Mouse (Mus musculus) 3T3-L1 (cell line): ENCODE results near the gene Robo1.

Experiments
- DNase-seq: peaks from one replicate; pipeline ENCODE4 v3.0.0-alpha.2; 2015; ENCODE audit warnings: low read depth, low spot score

Gene Robo1

GRCm38 (mm10) chr16:72735588-72735987 is 427.5 kb downstream of the Robo1 start:
- no peak for DNase-seq

- DNase-seq: no peak
Measured at GRCm38 (mm10) chr16:72737154-72737553, 429.0 kb downstream of the Robo1 start.

GRCm38 (mm10) chr16:72740218-72740617 is 432.1 kb downstream of the Robo1 start:
- no peak for DNase-seq

GRCm38 (mm10) chr16:72747696-72748095 is 439.6 kb downstream of the Robo1 start:
- no peak for DNase-seq

- no peak for DNase-seq
Measured at GRCm38 (mm10) chr16:72765128-72765913, 457.2 kb downstream of the Robo1 start.

GRCm38 (mm10) chr16:72769214-72769834 is 461.2 kb downstream of the Robo1 start:
- no peak for DNase-seq

GRCm38 (mm10) chr16:72772348-72772747 is 464.2 kb downstream of the Robo1 start:
- DNase-seq: no peak

- no peak for DNase-seq
Measured at GRCm38 (mm10) chr16:72773034-72773433, 464.9 kb downstream of the Robo1 start.

GRCm38 (mm10) chr16:72778520-72778919 is 470.4 kb downstream of the Robo1 start:
- DNase-seq: no peak

GRCm38 (mm10) chr16:72782171-72782570 is 474.1 kb downstream of the Robo1 start:
- no peak for DNase-seq

- DNase-seq: peak; percentile 46
Measured at GRCm38 (mm10) chr16:72786079-72786478, 478.0 kb downstream of the Robo1 start.

- no peak for DNase-seq
Measured at GRCm38 (mm10) chr16:72786636-72787035, 478.5 kb downstream of the Robo1 start.

- DNase-seq: no peak
Measured at GRCm38 (mm10) chr16:72788017-72788416, 479.9 kb downstream of the Robo1 start.

GRCm38 (mm10) chr16:72791181-72791705 is 483.1 kb downstream of the Robo1 start:
- DNase-seq: no peak

GRCm38 (mm10) chr16:72794692-72795378 is 486.7 kb downstream of the Robo1 start:
- no peak for DNase-seq

GRCm38 (mm10) chr16:72795379-72795712 is 487.2 kb downstream of the Robo1 start:
- no peak for DNase-seq

GRCm38 (mm10) chr16:72798405-72798949 is 490.4 kb downstream of the Robo1 start:
- DNase-seq: no peak

GRCm38 (mm10) chr16:72800121-72800749 is 492.1 kb downstream of the Robo1 start:
- no peak for DNase-seq

GRCm38 (mm10) chr16:72800788-72801187 is 492.7 kb downstream of the Robo1 start:
- DNase-seq: no peak

- DNase-seq: no peak
Measured at GRCm38 (mm10) chr16:72808351-72808750, 500.2 kb downstream of the Robo1 start.

- no peak for DNase-seq
Measured at GRCm38 (mm10) chr16:72810942-72811341, 502.8 kb downstream of the Robo1 start.

GRCm38 (mm10) chr16:72811494-72811893 is 503.4 kb downstream of the Robo1 start:
- no peak for DNase-seq
